ENCODE assay signal across 8 mouse cellular contexts in the genomic region with DNA sequence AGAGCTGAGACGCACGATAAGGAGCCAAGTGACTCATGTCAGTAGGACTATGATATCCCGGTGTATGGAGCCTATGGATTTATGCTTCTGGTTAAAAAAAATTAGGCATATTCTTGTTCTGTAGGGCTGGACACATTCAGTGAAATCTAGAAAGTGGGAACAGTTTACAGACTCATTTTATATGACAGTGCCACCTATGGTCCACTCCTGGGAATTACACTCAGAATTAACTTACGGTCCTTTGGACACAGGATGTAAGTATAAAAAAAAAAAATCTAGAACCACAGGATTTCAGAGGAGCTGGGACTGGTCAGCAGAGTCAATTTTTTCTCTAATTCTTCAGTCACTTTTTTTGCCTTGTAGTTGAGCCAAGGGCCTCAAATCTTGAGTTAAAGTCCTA. TPM values are rescaled to one million over a fixed set of nuclear protein-coding genes. Genes with fewer than 3 reads are reported as not detected.
DNase-seq lines count a peak whose midpoint lies in the region; ATAC-seq and TF ChIP-seq lines count a peak whose summit lies in the region.

No protein-coding gene starts in this region.

- intact Hi-C loops in gastrocnemius, adult 2 months (cut with DNase I) = no loop called here
- intact Hi-C loops in gastrocnemius, postnatal 36 days (cut with DNase I) = no loop called here

- no peaks in the 10 kb centered on the region for H3K4me1 ChIP-seq in hindbrain, embryonic 12.5 days

- H3K9ac ChIP-seq in hindbrain, embryonic 12.5 days = no peak overlapping the region

- no peaks in the 10 kb centered on the region for H3K36me3 ChIP-seq in hindbrain, embryonic 12.5 days

- WGBS in hindbrain, embryonic 12.5 days = 54% methylated on average over 4 of the region's 4 CpGs

- no peaks in the 10 kb centered on the region for H3K27me3 ChIP-seq in hindbrain, embryonic 12.5 days

- H3K4me2 ChIP-seq in hindbrain, embryonic 12.5 days (replicated peaks) = no peak overlapping the region

- ATAC-seq in hindbrain, embryonic 12.5 days (ENCODE audit: low FRiP score) = no peak

- peak; percentile 69 for TF ChIP-seq CTCF in gastrocnemius, adult 2 months (IDR thresholded peaks at IDR 0.05)

- no peak overlapping the region for H3K4me3 ChIP-seq in gastrocnemius, adult 2 months
- no peak overlapping the region for H3K4me3 ChIP-seq in hindbrain, embryonic 12.5 days

- no peak overlapping the region for H3K27ac ChIP-seq in gastrocnemius, adult 2 months
- H3K27ac ChIP-seq in hindbrain, embryonic 12.5 days = no peak overlapping the region

- no peaks in the 10 kb centered on the region for H3K9me3 ChIP-seq in hindbrain, embryonic 12.5 days (replicated peaks)

- DNase-seq in gastrocnemius, adult 2 months = no peak
- no peak for DNase-seq in gastrocnemius, postnatal 36 days
- peak; percentile 20 to 40 for DNase-seq in spleen, postnatal 36 days (ENCODE audit: low spot score in 2 of 2)
- no peak for DNase-seq in spleen, adult 12 weeks (ENCODE audit: low spot score)
- DNase-seq in cerebellum, adult 9-10 months = peak; percentile 36
- DNase-seq in kidney, postnatal 10 days = peak; percentile 62
- peak; percentile 41 to 70 for DNase-seq in spleen, postnatal 4 days (ENCODE audit: low spot score in 2 of 2)

RNA-seq across cellular contexts. Expression of gene Slc30a5, which starts 20.9 kb away (rescaled TPM):
- total RNA-seq in gastrocnemius, adult 2 months (2021) = 10 to 100 TPM in 1 of 2 experiments, 1 to 10 TPM in 1; 9.1 to 13.6 TPM
- total RNA-seq in gastrocnemius, postnatal 36 days (2021) = 10 to 100 TPM in 1 of 2 experiments, 1 to 10 TPM in 1; 8.3 to 10.7 TPM
- 43.5 and 51.2 TPM in 2 replicates for polyA plus RNA-seq in hindbrain, embryonic 12.5 days (2016; fragmentation: Nextera tagmentation; extraction: Ambion mirVana)

Comparison
In these comparisons a context has a peak if more than half of its experiments do, and no peak if none do; other contexts are left out.
1. DNase-seq: peak in spleen, postnatal 36 days (2 of 2), cerebellum, adult 9-10 months (single experiment), kidney, postnatal 10 days (single experiment) and spleen, postnatal 4 days (2 of 2); none in gastrocnemius, adult 2 months (single experiment), gastrocnemius, postnatal 36 days (0 of 2) and spleen, adult 12 weeks (single experiment).